Mouse (Mus musculus): ENCODE measurements around the gene Frem2. TPM values are rescaled to one million over a fixed set of nuclear protein-coding genes. Genes with fewer than 3 reads are reported as not detected.

Frem2 gene
- total RNA-seq, 2 experiments from 2014 or later, result 0.23 to 0.26 TPM

GRCm38 (mm10) chr3:53469650-53470049, 187.5 kb downstream of the Frem2 start:
- no peak for DNase-seq

- DNase-seq, result peak; percentile 52 to 55
These were observed 189.8 kb downstream of the Frem2 start for GRCm38 (mm10) chr3:53467356-53467755.

- no peak for DNase-seq
These were observed 190.7 kb downstream of the Frem2 start for GRCm38 (mm10) chr3:53466481-53466880.

- no peak for DNase-seq
These were observed 191.8 kb downstream of the Frem2 start for GRCm38 (mm10) chr3:53465330-53465729.

- DNase-seq, result no peak
These were observed 192.9 kb downstream of the Frem2 start for GRCm38 (mm10) chr3:53464146-53464698.

Other genes starting within 250 kb of the Frem2 start
- gene Nhlrc3, start 194.0 kb downstream of the Frem2 start, total RNA-seq (2021), result 10 to 100 TPM; 11.1 to 11.4 TPM
- 10 to 100 TPM; 17.5 to 18.8 TPM for gene Proser1, start 193.7 kb downstream of the Frem2 start, total RNA-seq (2021)
- not detected for gene Stoml3, start 168.7 kb downstream of the Frem2 start, total RNA-seq (2021)
- not detected for gene Gm10985, start 187.7 kb upstream of the Frem2 start, total RNA-seq (2021)
- gene Ufm1, start 206.5 kb upstream of the Frem2 start, total RNA-seq (2021), result 100 to 1,000 TPM in 1 of 2 experiments, 10 to 100 TPM in 1; 96.2 to 110 TPM